Mouse (Mus musculus): ENCODE results near the gene Dnajc2. TPM values are rescaled to one million over a fixed set of nuclear protein-coding genes. Genes with fewer than 3 reads are reported as not detected.

The Dnajc2 gene
- 10 to 100 TPM; 30.4 to 37.1 TPM for polyA plus RNA-seq (2017; shearing (Covaris generic))

GRCm38 (mm10) chr5:21785053-21785452 lies at the start of gene Dnajc2, which contains the start of gene Psmc2:
Dnajc2 (minus strand) TSS chr5:21785251.
Psmc2 (plus strand) TSS chr5:21785283.
- ATAC-seq: peak; percentile 86

DNA sequence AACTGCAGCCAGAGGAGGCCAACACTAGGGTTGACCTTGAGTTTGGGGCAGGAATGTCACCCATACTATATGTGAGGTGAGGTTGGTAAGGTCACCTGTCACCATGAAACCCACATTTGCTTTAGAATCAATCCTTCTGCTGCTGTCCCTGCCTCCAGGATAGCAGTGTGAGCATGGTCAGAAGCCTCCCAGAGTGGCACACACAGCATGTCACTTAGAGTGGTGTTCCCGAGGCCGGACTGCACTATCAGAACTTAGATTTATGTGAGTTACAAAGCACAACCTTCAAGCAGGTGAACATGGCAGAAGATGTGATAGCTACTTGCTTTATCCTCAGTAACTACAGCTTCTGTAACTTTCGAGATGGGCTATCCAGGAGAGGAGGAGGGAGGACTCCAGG lies 46.7 kb upstream of the Dnajc2 start:
- ATAC-seq: no peak

GRCm38 (mm10) chr5:21828855-21829254 lies 43.8 kb upstream of the Dnajc2 start:
- ATAC-seq: no peak

DNA sequence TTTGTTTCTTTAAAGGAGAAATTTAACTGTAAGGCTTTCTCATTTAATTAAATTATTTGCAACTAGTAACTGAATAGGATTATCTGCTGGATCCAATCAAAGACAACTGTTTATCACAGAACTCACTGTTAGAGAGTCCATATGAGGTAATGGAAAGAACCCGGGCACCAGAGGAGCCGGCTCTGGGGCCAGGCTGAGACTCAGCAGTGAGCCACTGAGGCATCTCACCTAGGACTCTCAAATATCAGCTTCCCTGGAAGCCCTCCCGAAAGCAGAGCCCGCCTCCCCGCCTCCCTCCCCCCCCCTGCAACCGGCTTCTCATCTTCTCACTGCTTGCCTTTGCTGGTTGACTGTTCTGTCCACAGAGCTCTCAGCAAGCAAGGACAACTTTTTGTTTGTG lies 42.6 kb upstream of the Dnajc2 start:
- no peak for ATAC-seq

DNA sequence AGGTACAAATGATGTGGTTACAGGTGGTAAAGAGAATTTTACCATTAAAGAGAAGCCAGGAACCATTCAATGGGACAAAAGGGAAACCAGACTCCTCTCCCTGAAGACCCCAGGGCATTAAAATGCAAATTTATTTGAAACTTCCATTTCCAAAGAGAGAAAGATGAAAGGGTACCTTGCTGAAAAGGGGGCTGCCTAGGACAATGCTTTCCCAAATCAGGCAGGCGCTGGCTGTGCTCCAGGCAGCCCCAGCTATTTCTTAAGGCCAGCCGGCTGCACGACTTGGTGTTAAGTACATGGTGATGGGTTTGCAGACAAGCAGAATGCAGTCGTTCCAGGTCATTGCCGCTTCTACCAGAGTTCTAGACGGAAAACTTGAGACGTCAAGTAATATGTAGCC lies 41.3 kb upstream of the Dnajc2 start:
- ATAC-seq: no peak

- no peak for ATAC-seq
These were observed 28.9 kb upstream of the Dnajc2 start for GRCm38 (mm10) chr5:21813994-21814393.

- ATAC-seq: no peak
These were observed 25.9 kb upstream of the Dnajc2 start for GRCm38 (mm10) chr5:21810924-21811323.

- no peak for ATAC-seq
These were observed 19.8 kb upstream of the Dnajc2 start for GRCm38 (mm10) chr5:21804837-21805236.

- no peak for ATAC-seq
These were observed 18.7 kb upstream of the Dnajc2 start for GRCm38 (mm10) chr5:21803691-21804188.

DNA sequence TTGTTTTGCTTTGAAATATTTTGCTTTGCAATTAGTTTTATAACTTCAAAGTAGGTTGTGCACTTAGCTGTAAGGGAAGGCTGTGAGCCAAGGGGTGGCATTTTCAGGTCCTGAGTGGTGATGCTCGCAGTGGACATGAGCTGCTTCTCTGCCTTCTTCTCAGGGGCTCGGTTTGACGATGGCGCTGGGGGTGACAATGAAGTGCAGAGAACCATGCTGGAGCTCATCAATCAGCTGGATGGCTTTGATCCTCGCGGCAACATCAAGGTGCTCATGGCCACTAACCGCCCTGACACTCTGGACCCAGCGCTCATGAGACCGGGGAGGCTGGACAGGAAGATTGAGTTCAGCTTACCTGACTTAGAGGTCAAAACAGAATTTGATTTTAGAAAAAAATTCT lies 17.9 kb upstream of the Dnajc2 start:
- no peak for ATAC-seq

DNA sequence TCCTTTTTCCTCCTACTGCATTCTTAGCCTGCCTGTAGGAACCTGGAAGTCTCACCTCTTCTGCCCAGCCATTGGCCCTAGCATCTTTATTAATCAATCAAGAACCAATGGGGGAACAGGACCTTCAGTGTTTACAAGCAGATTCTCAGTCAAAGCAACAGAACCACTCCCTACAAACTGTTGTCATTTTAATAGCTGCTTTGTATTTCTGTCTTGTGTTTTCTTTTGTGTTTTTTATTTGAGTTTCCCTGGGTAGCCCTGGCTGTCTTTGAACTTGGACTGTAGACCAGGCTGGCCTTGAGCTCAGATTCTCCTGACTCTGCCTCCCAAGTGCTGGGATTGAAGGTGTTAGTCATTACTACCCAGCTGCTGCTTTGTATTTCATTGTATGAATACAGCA lies 7.1 kb upstream of the Dnajc2 start:
- no peak for ATAC-seq

DNA sequence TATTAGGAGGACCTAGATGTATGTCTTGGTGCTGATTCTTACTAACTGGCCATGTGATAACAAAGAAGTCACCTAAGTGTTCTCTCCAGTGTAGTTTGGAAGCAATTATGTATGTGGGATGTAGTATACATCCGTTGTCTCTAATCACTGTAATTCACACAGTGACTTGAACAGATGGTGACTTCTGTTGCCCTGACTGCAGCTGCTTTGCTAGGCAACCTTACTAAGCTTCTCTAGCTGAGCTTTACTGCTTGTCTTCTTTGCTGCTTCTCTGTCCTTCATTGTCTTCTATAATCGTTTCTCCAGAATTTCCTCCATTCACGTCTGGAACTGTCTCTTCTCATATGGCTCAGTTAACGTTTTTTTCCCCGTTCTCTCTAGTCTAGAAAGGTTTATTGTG lies 4.0 kb upstream of the Dnajc2 start:
- no peak for ATAC-seq

DNA sequence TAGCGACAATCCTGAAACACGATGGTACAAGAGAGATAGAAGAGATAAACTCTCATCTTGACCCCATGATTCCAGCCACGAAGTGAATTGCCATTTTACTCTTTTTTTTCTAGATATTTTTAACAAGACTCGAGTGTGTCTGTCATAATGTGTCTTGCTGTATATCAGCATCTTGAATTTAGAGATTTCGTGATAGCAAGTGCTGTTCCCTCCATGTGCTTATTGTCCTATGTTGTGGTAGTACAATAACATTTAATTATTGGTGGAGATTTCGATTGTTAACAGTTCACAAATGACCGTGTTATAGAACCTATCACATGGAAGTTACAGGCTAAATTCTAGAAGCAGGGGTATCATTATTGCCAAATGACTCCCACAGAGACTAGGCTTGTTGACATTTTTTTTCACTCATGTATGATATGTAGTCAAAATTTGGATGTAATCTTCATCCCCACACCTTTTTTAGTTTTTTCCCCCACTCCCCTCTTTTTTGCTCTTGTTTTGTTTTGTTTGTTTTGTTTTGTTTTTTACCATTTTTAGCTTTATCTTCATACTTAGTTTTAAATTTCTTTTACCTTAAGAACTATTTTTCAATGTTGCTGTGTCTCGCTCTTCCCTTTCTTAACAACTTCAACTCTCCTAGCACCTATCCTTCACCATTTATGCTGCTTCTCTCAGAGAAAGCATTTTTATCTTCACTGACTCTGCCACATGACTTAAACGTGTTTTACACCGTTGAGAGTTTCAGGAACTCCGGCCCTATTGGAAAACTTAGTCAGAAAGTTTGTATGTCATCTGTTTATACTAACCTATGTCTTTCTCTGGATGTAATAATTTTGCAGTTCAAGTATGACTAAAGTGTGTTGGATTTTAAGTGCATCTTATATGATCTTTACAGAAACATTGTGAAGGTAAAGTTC lies 2.4 kb upstream of the Dnajc2 start:
- no peak for ATAC-seq

DNA sequence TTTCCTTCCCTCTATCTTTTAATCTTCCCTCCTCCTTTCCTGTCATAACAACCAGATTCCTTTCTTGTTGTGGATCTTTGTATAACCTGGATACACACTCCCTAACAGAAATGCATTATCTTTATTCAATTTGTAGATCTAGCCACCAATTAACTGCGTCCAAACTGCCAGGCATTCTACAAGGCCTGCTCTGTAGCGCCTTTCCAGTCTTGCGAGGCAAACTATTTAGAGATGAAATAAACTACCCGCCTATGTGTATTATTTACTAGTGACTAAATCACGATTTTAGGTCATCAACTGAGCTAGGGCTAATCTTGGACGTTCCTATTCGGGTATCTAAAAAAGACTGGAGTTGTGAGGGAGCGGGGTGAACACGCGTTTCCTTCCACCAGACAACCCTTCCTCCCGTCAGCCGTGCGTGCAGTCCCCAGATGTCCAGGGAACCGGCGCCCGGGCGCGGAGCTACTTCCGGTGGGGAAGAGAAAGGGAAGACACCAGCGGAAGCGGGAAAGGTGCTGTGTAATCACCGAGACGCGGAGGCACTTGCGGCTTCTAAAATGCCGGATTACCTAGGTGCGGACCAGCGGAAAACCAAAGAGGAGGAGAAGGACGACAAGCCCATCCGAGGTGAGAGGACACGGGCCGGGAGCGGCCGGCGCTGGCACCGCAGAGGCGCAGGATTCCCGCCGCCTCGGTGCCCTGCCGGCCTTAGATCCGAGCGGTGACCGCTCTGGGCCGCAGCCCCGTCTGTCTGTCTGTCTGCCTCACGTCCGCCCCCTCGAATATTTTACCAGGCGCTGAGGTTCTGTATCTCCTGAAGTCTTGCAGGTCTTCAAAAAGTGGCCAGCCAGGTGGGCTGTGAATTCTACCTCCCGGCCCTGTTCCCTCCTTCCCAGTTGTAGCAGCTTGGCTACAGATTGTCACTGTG lies 1.5 kb upstream of the Dnajc2 start:
- peak; percentile 77 for ATAC-seq

DNA sequence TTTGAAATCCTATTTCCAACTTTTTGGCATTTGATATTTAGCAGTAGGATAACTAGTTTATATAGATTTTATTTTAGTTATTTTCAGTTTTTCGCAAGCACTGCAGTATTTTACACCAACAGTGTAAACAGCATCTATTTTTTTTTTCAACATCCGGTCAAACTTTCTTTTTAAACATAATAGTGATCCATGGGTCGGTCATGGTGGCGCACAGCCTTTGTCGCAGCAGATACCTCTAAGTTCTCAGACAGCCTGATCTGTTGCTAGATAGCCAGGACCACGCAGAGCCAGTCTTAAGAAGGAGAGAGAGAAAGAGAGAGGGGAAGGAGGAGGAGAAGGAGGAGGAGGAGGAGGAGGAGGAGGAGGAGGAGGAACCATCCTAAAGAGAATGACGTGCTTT lies 725 bp upstream of the Dnajc2 start:
- ATAC-seq: no peak

DNA sequence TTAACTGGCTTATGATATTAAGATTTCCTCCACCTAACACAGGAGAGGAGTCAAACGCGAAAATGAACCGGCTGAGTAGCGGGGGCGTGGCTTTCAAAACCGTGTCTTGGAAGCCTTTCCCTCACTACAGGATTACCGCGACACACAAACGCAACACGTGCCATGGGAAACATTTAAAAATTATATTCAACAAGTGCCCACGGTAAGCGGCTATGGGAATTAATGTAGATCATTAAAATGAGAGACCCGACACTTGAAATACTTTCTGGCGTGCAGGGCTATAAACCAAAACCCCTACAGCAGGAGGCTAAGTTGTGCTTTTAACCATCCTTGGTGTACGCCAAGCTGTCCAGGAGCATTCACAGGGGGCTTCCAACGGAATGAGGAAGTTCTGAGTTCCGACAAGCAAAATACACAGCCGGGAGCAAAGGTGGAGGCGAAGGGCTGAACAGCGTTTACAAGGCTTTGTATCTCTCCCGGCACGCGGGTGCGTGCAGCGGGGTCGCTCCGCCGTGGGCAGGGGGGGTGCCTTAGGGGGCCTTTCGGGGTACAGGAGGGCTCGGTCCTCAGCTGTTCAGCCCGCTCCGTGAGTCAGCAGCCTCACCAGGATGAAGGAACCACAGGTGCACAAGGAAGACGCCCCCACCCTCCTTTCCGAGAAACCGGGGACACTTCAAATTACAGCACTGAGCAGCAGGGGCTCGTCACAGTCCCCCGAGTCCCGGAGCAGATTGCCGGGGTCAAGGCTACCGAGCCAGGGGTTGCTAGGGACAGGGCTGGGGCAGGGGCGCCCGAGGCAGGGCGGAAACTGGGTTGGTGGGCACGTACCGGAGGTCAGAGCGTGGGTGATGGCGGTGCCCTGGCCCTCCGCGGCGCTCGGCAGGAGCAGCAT lies 644 bp downstream of the Dnajc2 start:
- ATAC-seq: peak; percentile 34

DNA sequence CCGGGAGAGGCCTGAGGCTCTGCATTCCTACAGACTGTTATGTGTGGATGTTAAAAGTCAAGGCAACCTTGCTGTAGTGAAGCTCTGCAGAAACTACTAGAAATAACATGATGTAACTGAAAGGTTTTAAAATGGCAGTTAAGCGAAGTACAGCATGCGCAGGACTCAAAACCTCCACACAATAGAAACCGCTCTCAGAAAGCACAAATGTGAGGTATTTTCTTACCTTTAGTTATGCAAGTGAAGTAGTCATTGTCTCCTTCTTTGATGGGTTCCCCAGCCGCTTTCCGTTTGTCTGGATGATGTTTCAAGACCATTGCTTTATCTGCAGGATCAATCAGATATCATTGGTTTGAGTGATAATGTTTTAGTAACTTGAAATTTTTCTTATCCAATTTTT lies 8.6 kb downstream of the Dnajc2 start:
- no peak for ATAC-seq

- no peak for ATAC-seq
These were observed 15.2 kb downstream of the Dnajc2 start for GRCm38 (mm10) chr5:21769841-21770240.

- no peak for ATAC-seq
These were observed 16.5 kb downstream of the Dnajc2 start for GRCm38 (mm10) chr5:21768506-21768905.

DNA sequence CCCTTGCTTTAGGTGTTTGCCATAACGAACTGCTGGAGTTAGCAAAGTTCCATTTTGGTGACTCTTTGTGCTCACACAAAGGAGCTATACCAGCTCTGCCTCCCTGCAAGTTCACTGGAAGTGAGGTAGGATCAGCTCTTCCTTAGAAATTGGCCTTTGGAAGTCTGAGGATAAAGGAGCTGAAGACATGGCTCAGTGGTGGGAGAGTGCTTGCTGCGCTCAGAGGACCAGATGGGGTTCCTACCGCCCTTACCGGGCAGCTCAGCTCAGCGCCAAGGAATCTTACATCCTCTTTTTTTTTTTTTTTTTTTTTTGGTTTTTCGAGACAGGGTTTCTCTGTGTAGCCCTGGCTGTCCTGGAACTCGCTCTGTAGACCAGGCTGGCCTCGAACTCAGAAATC lies 39.1 kb downstream of the Dnajc2 start:
- ATAC-seq: no peak

- no peak for ATAC-seq
These were observed 40.4 kb downstream of the Dnajc2 start for GRCm38 (mm10) chr5:21744651-21745050.

DNA sequence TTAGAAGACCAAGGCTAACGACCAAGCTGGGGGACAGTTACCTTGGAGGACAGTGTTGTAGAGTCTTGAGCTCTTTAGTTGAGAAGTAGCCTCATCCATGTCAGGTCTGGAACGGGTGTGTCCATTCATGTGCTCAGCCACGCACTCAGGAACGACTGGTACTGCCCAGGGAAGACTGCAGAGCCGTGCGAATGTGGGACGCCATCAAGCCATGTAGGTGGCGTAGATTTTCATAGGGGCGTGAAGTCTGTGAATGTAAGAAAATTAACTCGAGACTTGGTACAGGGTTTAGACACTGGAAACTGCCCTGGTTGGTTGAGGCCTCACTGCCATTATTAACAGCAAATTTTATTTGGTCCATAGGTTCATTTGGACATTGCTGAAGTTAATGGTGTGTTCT lies 41.4 kb downstream of the Dnajc2 start:
- ATAC-seq: no peak

All from CD4-positive, CD25-positive, alpha-beta regulatory T cell, adult 4 months (primary cell).